Mouse (Mus musculus): ENCODE results near the gene Gm17728. TPM values are rescaled to one million over a fixed set of nuclear protein-coding genes. Genes with fewer than 3 reads are reported as not detected.

Gene Gm17728
- polyA plus RNA-seq, 1 experiment from 2014 or later, result not detected

Other genes with a start within 250 kb of the Gm17728 start
- gene Pabpc6, start 247.7 kb downstream of the Gm17728 start, polyA plus RNA-seq (2016; fragmentation: Nextera tagmentation; extraction: Ambion mirVana), result not detected in 2 replicates